Mouse (Mus musculus): ENCODE measurements around the gene Higd1a. TPM values are rescaled to one million over a fixed set of nuclear protein-coding genes. Genes with fewer than 3 reads are reported as not detected.

The Higd1a gene
- polyA plus RNA-seq, 1 experiment from 2014 or later = 148 TPM

DNA sequence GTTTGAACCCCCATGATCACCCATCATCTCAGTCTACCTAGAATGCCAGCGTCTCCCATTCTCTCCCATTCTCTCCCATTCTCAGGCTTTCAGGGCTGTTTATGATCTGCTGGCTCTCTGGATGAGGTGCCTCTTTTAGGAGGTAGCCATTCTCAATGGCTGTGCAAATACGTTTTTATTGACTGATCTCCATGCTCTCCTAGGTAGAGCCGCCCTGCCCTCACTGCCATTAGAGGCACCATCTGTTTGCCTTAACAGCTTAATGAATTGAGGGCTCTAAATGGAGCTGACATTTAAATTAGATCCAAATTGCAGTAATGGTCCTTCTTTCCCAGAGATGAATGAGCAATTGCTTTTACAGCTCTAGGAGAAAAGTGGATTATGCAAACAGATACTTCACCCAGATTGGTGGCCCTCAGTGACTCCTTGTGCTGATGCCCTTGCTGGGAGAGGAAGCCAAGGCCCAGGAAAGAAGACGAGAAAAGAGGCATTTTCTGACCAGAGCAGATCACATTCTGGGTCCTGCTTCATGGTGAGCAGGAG, 11.9 kb upstream of the Higd1a start:
- Histone ChIP-seq H3K36me3 (ENCODE audit: insufficient read depth, low read length) (no peaks in the 10 kb centered on the region), H3K4me1 (replicated peaks; ENCODE audit: insufficient read depth, low read length) (no peaks in the 10 kb centered on the region), H3K27me3 (ENCODE audit: insufficient read depth, low read length) (no peaks in the 10 kb centered on the region), H3K4me3 (replicated peaks; ENCODE audit: low read depth, low read length) (no peak overlapping the region), H3K9me3 (replicated peaks; ENCODE audit: low read length) (no peaks in the 10 kb centered on the region), H3K27ac (no peak overlapping the region), H3K4me2 (ENCODE audit: low read length) (no peak overlapping the region), H3K9ac (ENCODE audit: low read depth, low read length) (no peak overlapping the region)
- TF ChIP-seq CTCF (IDR thresholded peaks at IDR 0.05; ENCODE audit: low read depth) = no peak
- 36% methylated on average over 4 of the region's 4 CpGs for WGBS
- ATAC-seq (replicated peaks; ENCODE audit: low FRiP score, low read depth) (no peak), DNase-seq (ENCODE audit: low spot score) (no peak)

DNA sequence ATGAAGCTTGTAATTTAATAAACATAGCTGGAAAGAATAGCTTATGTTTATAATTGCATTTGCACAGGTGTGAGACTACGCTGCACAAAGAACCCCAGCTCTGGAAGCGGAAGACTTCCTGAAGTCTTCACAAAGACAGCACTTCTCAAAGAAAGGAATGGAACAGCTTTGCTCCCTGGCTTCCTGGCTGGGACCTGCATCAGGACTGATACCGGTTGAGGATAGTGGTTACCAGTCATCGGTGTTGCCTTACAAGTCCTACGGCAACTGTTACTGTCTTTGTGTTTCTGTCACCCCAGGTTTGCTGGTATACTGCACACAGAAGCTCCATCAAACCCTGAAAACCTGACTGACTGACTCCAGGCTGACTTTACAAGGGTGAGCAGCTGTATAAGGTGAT, 11.3 kb upstream of the Higd1a start:
- Histone ChIP-seq H3K27ac (no peak overlapping the region), H3K27me3 (ENCODE audit: insufficient read depth, low read length) (no peaks in the 10 kb centered on the region), H3K4me3 (replicated peaks; ENCODE audit: low read depth, low read length) (no peak overlapping the region), H3K36me3 (ENCODE audit: insufficient read depth, low read length) (no peaks in the 10 kb centered on the region), H3K4me1 (replicated peaks; ENCODE audit: insufficient read depth, low read length) (no peaks in the 10 kb centered on the region), H3K4me2 (ENCODE audit: low read length) (no peak overlapping the region), H3K9me3 (replicated peaks; ENCODE audit: low read length) (no peaks in the 10 kb centered on the region), H3K9ac (ENCODE audit: low read depth, low read length) (no peak overlapping the region)
- TF ChIP-seq CTCF (IDR thresholded peaks at IDR 0.05; ENCODE audit: low read depth) = no peak
- 80% methylated on average over 5 of the region's 5 CpGs for WGBS
- DNase-seq (ENCODE audit: low spot score) (no peak), ATAC-seq (replicated peaks; ENCODE audit: low FRiP score, low read depth) (no peak)

DNA sequence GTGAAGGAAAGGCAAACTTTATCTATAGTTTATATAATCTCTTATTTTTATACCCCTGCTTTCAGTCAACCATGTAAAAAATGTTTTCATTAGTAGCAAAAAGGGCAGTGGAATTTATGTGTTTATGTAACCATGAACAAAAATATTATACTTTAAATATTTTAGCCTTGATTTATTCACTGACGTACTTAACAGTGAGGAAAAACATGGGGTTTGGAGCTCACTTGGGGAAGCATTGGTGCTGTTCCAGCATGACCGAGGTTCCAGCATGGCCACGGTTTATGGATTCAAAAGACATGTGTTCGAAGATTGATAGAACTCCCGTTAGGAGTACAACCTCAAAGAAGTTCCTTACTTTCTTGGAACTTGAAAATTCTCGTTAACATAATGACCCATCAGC, 10.1 kb upstream of the Higd1a start:
- DNase-seq (ENCODE audit: low spot score) = peak; percentile 81
- ATAC-seq (replicated peaks; ENCODE audit: low FRiP score, low read depth) = no peak
- Histone ChIP-seq H3K27ac (no peak overlapping the region), H3K4me3 (replicated peaks; ENCODE audit: low read depth, low read length) (no peak overlapping the region), H3K4me1 (replicated peaks; ENCODE audit: insufficient read depth, low read length) (no peaks in the 10 kb centered on the region), H3K4me2 (ENCODE audit: low read length) (no peak overlapping the region), H3K36me3 (ENCODE audit: insufficient read depth, low read length) (no peaks in the 10 kb centered on the region), H3K27me3 (ENCODE audit: insufficient read depth, low read length) (no peaks in the 10 kb centered on the region), H3K9ac (ENCODE audit: low read depth, low read length) (no peak overlapping the region), H3K9me3 (replicated peaks; ENCODE audit: low read length) (no peaks in the 10 kb centered on the region)
- WGBS = 60% methylated on average over 6 of the region's 6 CpGs
- no peak for TF ChIP-seq CTCF (IDR thresholded peaks at IDR 0.05; ENCODE audit: low read depth)

DNA sequence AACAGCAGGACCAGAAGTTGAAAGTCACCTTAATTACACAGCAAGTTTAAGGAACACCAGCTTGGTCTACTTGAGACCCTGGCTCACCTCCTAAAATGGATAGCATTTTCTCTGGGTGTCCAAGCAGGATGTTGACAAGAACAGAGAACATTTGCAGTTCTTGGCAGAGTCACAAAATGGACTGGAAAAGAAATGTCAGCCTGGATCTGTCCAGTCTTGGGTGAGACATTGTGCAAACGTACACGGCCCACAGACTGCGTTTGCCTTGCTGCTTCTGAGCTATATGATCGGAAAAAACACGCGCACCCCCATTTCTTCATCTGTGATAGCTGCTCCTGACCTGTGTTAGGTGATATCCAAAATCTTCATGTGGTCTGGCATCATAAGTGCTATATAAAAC, 9.5 kb upstream of the Higd1a start:
- Histone ChIP-seq H3K36me3 (ENCODE audit: insufficient read depth, low read length) (no peaks in the 10 kb centered on the region), H3K4me1 (replicated peaks; ENCODE audit: insufficient read depth, low read length) (no peaks in the 10 kb centered on the region), H3K9ac (ENCODE audit: low read depth, low read length) (no peak overlapping the region), H3K27me3 (ENCODE audit: insufficient read depth, low read length) (no peaks in the 10 kb centered on the region), H3K4me3 (replicated peaks; ENCODE audit: low read depth, low read length) (no peak overlapping the region), H3K4me2 (ENCODE audit: low read length) (no peak overlapping the region), H3K9me3 (replicated peaks; ENCODE audit: low read length) (no peaks in the 10 kb centered on the region), H3K27ac (peak overlapping the region; percentile 27)
- no peak for ATAC-seq (replicated peaks; ENCODE audit: low FRiP score, low read depth)
- 73% methylated on average over 6 of the region's 6 CpGs for WGBS
- TF ChIP-seq CTCF (IDR thresholded peaks at IDR 0.05; ENCODE audit: low read depth) = no peak
- peak; percentile 80 for DNase-seq (ENCODE audit: low spot score)

DNA sequence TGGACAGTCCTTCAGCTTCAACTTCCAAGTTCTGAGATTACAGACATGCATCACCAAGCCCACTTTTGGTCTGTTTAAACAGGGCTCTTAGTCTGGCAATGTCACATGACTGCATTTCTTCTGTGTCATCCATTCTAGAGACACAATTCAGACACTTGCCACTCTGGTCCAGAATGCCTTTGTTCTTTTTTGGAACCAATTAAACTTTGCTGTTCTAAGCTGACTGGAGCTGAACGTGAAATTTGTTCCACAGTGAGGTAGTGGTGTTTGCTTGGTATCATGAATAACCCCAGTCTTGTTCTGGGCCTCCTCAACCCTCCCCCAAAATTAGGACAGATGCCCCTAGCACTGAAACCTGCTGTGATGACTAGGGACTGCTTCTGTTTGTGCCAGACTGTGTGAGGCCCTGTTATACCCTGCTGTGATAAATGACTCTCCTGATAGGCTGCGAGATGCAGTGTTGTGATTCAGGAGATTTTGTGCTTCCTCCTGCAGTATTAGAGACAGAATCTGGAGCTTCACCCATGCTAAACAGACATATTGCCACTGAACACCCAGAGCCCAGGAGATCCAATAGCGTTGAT, 7.4 kb upstream of the Higd1a start:
- H3K4me3 ChIP-seq (replicated peaks; ENCODE audit: low read depth, low read length) = no peak overlapping the region
- no peak overlapping the region for H3K9ac ChIP-seq (ENCODE audit: low read depth, low read length)
- H3K27ac ChIP-seq = no peak overlapping the region
- no peaks in the 10 kb centered on the region for H3K27me3 ChIP-seq (ENCODE audit: insufficient read depth, low read length)
- H3K36me3 ChIP-seq (ENCODE audit: insufficient read depth, low read length) = no peaks in the 10 kb centered on the region
- ATAC-seq (replicated peaks; ENCODE audit: low FRiP score, low read depth) (no peak), DNase-seq (ENCODE audit: low spot score) (no peak)
- no peaks in the 10 kb centered on the region for H3K9me3 ChIP-seq (replicated peaks; ENCODE audit: low read length)
- no peaks in the 10 kb centered on the region for H3K4me1 ChIP-seq (replicated peaks; ENCODE audit: insufficient read depth, low read length)
- H3K4me2 ChIP-seq (ENCODE audit: low read length) = no peak overlapping the region
- 49% methylated on average over 3 of the region's 3 CpGs for WGBS
- TF ChIP-seq CTCF (IDR thresholded peaks at IDR 0.05; ENCODE audit: low read depth) = no peak

DNA sequence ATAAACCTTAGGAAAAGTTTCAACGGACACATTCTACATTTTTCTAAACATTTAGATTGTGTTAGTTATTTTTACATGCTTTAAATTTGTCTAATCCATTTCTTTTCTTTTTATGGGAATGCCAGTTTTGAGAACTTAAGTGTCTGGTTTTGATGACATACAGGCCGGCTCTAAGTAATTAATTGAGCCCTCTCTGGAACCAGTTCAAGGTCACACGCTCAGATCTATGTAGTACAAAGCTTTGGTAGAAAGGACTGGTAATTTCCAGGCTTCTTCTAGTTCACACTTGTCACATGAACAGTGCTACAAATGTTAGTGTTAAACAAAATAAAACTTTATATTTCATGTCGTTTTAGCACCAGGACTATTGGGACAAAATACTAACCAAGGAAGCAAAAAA, 6.7 kb upstream of the Higd1a start:
- DNase-seq (ENCODE audit: low spot score) (peak; percentile 56), ATAC-seq (replicated peaks; ENCODE audit: low FRiP score, low read depth) (no peak)
- H3K27ac ChIP-seq = no peak overlapping the region
- H3K4me1 ChIP-seq (replicated peaks; ENCODE audit: insufficient read depth, low read length) = no peaks in the 10 kb centered on the region
- no peak overlapping the region for H3K4me3 ChIP-seq (replicated peaks; ENCODE audit: low read depth, low read length)
- no peaks in the 10 kb centered on the region for H3K27me3 ChIP-seq (ENCODE audit: insufficient read depth, low read length)
- no peaks in the 10 kb centered on the region for H3K36me3 ChIP-seq (ENCODE audit: insufficient read depth, low read length)
- 52% methylated on average over 4 of the region's 4 CpGs for WGBS
- no peak overlapping the region for H3K4me2 ChIP-seq (ENCODE audit: low read length)
- no peak overlapping the region for H3K9ac ChIP-seq (ENCODE audit: low read depth, low read length)
- TF ChIP-seq CTCF (IDR thresholded peaks at IDR 0.05; ENCODE audit: low read depth) = no peak
- no peaks in the 10 kb centered on the region for H3K9me3 ChIP-seq (replicated peaks; ENCODE audit: low read length)

DNA sequence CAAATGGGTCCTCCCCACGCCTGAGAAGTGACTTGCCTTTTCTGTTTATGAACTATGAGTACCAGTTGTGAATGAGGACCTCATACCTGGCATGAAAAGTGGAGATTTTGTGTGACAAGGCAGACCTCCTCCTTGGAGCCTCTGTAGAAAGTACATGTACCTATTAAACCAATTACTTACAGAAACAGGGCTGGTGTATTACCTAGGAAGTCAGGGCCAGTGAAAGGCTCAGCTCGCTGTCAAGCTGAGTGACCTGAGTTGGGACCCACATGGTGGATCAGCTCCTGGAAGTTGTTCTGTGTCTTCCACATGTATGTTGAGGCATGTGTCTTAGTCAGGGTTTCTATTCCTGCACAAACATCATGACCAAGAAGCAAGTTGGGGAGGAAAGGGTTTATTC, 2.8 kb upstream of the Higd1a start:
- H3K4me2 ChIP-seq (ENCODE audit: low read length) = no peak overlapping the region
- WGBS = 88% methylated on average over 2 of the region's 2 CpGs

More for the DNA sequence above, 2.8 kb upstream of the Higd1a start:
- TF ChIP-seq CTCF (IDR thresholded peaks at IDR 0.05; ENCODE audit: low read depth) = no peak
- no peak overlapping the region for H3K9ac ChIP-seq (ENCODE audit: low read depth, low read length)
- no peaks in the 10 kb centered on the region for H3K4me1 ChIP-seq (replicated peaks; ENCODE audit: insufficient read depth, low read length)
- H3K9me3 ChIP-seq (replicated peaks; ENCODE audit: low read length) = no peaks in the 10 kb centered on the region
- ATAC-seq (replicated peaks; ENCODE audit: low FRiP score, low read depth) (no peak), DNase-seq (ENCODE audit: low spot score) (no peak)
- H3K36me3 ChIP-seq (ENCODE audit: insufficient read depth, low read length) = no peaks in the 10 kb centered on the region
- no peaks in the 10 kb centered on the region for H3K27me3 ChIP-seq (ENCODE audit: insufficient read depth, low read length)
- no peak overlapping the region for H3K4me3 ChIP-seq (replicated peaks; ENCODE audit: low read depth, low read length)
- no peak overlapping the region for H3K27ac ChIP-seq
